Mouse (Mus musculus) kidney, embryonic 15.5 days (tissue): ENCODE data around the gene Clpsl2. TPM values are rescaled to one million over a fixed set of nuclear protein-coding genes. Genes with fewer than 3 reads are reported as not detected.
"Not testable (repeated sequence)": the region's sequence is repeated elsewhere in the genome, so short reads cannot be mapped to it uniquely, and the experiment has no call there.

ENCODE experiments used
- ATAC-seq: fragments of 200-750 bp; cut with Nextera tagmentation; replicated peaks from 2 replicates; pipeline ENCODE4 v1.8.0; 2017; ENCODE audit warnings: moderate TSS enrichment; ENCODE audit not compliant: low FRiP score
- H3K27ac ChIP-seq: fragments of 300-500 bp; sonication (generic); 2 replicates; pipeline ENCODE4 v1.5.1; 2015; ENCODE audit warnings: mild to moderate bottlenecking, inconsistent platforms
- H3K27me3 ChIP-seq: fragments of 300-500 bp; sonication (generic); 2 replicates; pipeline ENCODE4 v1.6.1; 2015; ENCODE audit warnings: inconsistent platforms
- H3K36me3 ChIP-seq: fragments of 300-500 bp; sonication (generic); 2 replicates; pipeline ENCODE4 v1.6.1; 2015; ENCODE audit warnings: inconsistent platforms
- H3K4me1 ChIP-seq: fragments of 300-500 bp; sonication (generic); 2 replicates; pipeline ENCODE4 v1.6.1; 2015; ENCODE audit warnings: inconsistent platforms
- H3K4me2 ChIP-seq: fragments of 300-500 bp; sonication (generic); 2 replicates; pipeline ENCODE4 v1.6.1; 2015; ENCODE audit warnings: moderate library complexity, mild to moderate bottlenecking, inconsistent platforms
- H3K4me3 ChIP-seq: fragments of 300-500 bp; sonication (generic); replicated peaks from 2 replicates; pipeline ENCODE4 v1.5.1; 2015; ENCODE audit warnings: mild to moderate bottlenecking, inconsistent platforms
- H3K9ac ChIP-seq: fragments of 300-500 bp; sonication (generic); 2 replicates; pipeline ENCODE4 v1.6.1; 2015; ENCODE audit warnings: mild to moderate bottlenecking, inconsistent platforms
- H3K9me3 ChIP-seq: fragments of 300-500 bp; sonication (generic); replicated peaks from 2 replicates; pipeline ENCODE4 v1.6.1; 2016; ENCODE audit warnings: inconsistent platforms
- WGBS: fragments of 180-500 bp; shearing (Covaris S2); methylation state at CpG from one replicate; pipeline ENCODE4 v1.1.7; 2015; ENCODE audit warnings: mixed read lengths; 5-methylcytosine and 5-hydroxymethylcytosine counted together
- polyA plus RNA-seq: library from polyadenylated mRNA; unstranded; fragments of >200 nt; fragmentation: Nextera tagmentation; extraction: Ambion mirVana; gene quantifications from 2 replicates; pipeline ENCODE4 v1.2.1, GENCODE M21; 2015

The Clpsl2 gene
- polyA plus RNA-seq, 1 experiment from 2014 or later, result not detected

DNA sequence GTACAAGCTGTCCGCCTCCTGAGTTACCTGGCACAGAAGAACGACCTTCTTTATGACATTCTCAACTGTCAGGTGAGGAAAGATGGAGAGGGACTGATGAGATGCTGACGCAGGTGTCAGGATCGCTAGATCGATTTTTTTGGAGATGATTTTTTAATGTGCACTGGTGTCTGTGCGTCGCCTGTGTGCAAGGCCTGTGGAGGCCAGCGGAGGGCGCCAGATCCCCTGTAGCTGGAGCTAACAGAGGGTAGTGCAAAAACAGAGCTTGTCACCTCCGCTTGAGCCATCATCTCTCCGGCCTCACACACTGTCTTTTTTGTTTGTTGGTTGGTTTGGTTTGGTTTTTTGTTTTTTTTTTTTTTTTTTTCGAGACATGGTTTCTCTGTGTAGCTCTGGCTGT is 11.3 kb upstream of the Clpsl2 start:
- H3K36me3 ChIP-seq, result no peaks in the 10 kb centered on the region
- H3K27ac ChIP-seq, result no peak overlapping the region
- ATAC-seq, result no peak
- H3K4me1 ChIP-seq, result no peaks in the 10 kb centered on the region
- 0 out of 2 replicates have a peak, but pooled peaks cover 2% of the 10 kb centered on the region for H3K27me3 ChIP-seq
- WGBS, result 49% methylated on average over 12 of the region's 12 CpGs
- no peak overlapping the region for H3K9ac ChIP-seq
- no peak overlapping the region for H3K4me2 ChIP-seq
- no peak overlapping the region for H3K4me3 ChIP-seq
- peaks cover 14% of the 10 kb centered on the region; the same call in 1 of the 2 replicates for H3K9me3 ChIP-seq

DNA sequence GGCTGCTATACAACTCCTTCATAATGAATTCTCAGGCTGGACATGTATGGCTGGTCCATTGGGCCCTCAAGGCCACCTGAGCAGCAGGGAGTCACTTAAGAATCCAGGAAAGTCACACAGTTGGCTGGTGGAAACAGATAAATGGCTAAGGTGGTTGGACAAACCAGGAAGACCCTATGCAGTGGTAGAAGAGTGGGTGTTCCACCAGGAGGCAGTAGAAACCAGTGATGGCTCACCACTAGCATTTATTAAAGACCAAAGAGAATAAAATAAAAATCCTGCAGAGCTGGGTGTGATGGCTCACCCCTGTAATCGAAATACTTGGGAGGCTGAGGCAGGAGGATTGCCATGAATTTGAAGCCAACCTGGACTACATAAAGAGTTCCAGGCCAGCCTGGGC is 2.3 kb upstream of the Clpsl2 start:
- Histone ChIP-seq H3K9ac (no peak overlapping the region), H3K27me3 (no peaks in the 10 kb centered on the region), H3K4me3 (no peak overlapping the region), H3K27ac (no peak overlapping the region), H3K36me3 (no peaks in the 10 kb centered on the region), H3K9me3 (peaks cover under 1% of the 10 kb centered on the region; the same call in 1 of the 2 replicates), H3K4me2 (no peak overlapping the region), H3K4me1 (no peaks in the 10 kb centered on the region)
- no peak for ATAC-seq
- 78% methylated on average over 1 of the region's 1 CpGs for WGBS

GRCm38 (mm10) chr17:28548550-28548949 is 661 bp upstream of the Clpsl2 start:
- no peak for ATAC-seq
- Histone ChIP-seq H3K4me3 (no peak overlapping the region), H3K27me3 (no peaks in the 10 kb centered on the region), H3K4me1 (0 out of 2 replicates have a peak, but pooled peaks cover 3% of the 10 kb centered on the region), H3K36me3 (no peaks in the 10 kb centered on the region), H3K4me2 (no peak overlapping the region), H3K9me3 (no peaks in the 10 kb centered on the region), H3K27ac (no peak overlapping the region), H3K9ac (no peak overlapping the region)
- 71% methylated on average over 11 of the region's 11 CpGs for WGBS

GRCm38 (mm10) chr17:28553040-28553793 is 4.0 kb downstream of the Clpsl2 start:
- Histone ChIP-seq H3K4me2 (no peak overlapping the region), H3K27ac (no peak overlapping the region), H3K27me3 (no peaks in the 10 kb centered on the region), H3K4me1 (0 out of 2 replicates have a peak, but pooled peaks cover 5% of the 10 kb centered on the region), H3K9me3 (no peaks in the 10 kb centered on the region), H3K36me3 (no peaks in the 10 kb centered on the region), H3K9ac (no peak overlapping the region), H3K4me3 (no peak overlapping the region)
- ATAC-seq, result no peak
- 6% methylated on average over 14 of the region's 14 CpGs for WGBS

GRCm38 (mm10) chr17:28554021-28554420 is 4.8 kb downstream of the Clpsl2 start:
- not testable (repeated sequence) for H3K27me3 ChIP-seq, H3K9me3 ChIP-seq, H3K4me3 ChIP-seq, H3K27ac ChIP-seq, H3K36me3 ChIP-seq, H3K9ac ChIP-seq, H3K4me2 ChIP-seq, ATAC-seq, H3K4me1 ChIP-seq
- WGBS, result 96% methylated on average over 4 of the region's 4 CpGs

DNA sequence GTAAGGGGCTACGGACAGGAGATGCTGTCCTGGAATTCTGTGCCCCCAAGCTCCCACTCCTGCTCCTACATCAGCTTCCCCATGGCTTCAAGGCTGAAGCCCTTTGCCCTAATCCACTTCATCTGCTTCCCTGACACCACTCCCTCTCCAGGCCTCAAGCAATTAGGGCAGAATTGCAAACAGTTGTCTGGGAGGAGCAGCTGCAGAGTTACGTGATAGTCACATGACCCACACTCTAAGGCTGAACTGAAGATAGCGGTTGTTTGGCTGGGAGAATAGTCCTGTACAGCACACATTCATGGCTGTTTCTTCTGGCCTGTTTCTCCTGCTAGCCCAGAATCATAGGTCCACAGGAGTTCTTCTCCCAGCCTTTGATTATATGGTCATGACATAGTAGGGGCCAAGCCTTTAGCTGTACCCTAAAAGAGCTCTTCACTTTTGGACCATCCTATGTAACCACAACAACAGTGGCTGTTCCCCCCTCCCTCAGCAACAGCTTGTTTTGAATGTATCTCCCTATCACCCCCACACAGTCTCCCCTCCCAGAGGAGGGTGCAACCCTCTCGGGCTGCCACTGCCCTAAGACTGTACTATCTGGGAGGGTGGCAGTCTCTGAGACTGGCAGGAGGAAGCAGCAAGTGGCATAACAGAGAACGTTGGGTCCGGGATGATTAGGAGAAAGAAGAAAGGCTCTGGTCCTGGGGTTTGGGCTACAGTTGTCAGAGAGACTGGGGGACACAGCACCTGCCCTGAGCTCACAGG is 7.6 kb downstream of the Clpsl2 start:
- Histone ChIP-seq H3K27ac (no peak overlapping the region), H3K4me1 (0 out of 2 replicates have a peak, but pooled peaks cover 7% of the 10 kb centered on the region), H3K9me3 (no peaks in the 10 kb centered on the region), H3K27me3 (no peaks in the 10 kb centered on the region), H3K36me3 (no peaks in the 10 kb centered on the region), H3K4me2 (no peak overlapping the region), H3K9ac (no peak overlapping the region), H3K4me3 (no peak overlapping the region)
- WGBS, result 53% methylated on average over 6 of the region's 6 CpGs
- no peak for ATAC-seq

DNA sequence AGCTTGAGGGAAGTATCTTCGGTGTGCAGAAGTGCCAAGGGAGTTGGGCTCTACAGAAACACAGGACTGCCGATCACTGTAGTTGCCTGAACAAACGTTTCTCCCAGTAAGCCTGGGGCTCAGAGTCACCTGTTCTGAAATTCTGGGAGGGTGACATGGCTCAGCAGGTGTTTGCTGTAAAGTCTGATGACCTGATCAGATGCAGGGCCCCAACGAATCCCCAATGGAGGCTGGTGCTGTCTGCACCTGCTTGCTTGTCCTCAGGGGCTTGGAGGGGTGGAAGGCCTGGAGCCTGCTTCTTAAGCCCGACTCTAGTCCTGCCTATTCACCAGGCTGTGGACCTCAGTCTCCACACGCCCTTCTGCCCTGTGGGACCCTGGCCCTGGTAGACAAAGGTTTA is 8.6 kb downstream of the Clpsl2 start:
- Histone ChIP-seq H3K4me3 (no peak overlapping the region), H3K4me1 (0 out of 2 replicates have a peak, but pooled peaks cover 7% of the 10 kb centered on the region), H3K9me3 (no peaks in the 10 kb centered on the region), H3K27ac (no peak overlapping the region), H3K4me2 (no peak overlapping the region), H3K36me3 (no peaks in the 10 kb centered on the region), H3K27me3 (no peaks in the 10 kb centered on the region), H3K9ac (no peak overlapping the region)
- no peak for ATAC-seq
- 73% methylated on average over 6 of the region's 6 CpGs for WGBS

- Histone ChIP-seq H3K9ac (no peak within 1 kb of the TSS), H3K27me3 (no peaks in the 10 kb centered on the region), H3K9me3 (no peaks in the 10 kb centered on the region), H3K4me1 (0 out of 2 replicates have a peak, but pooled peaks cover 4% of the 10 kb centered on the region), H3K36me3 (no peaks in the 10 kb centered on the region), H3K27ac (no peak within 1 kb of the TSS), H3K4me3 (no peak within 1 kb of the TSS), H3K4me2 (no peak within 1 kb of the TSS)
- ATAC-seq, result no peak
- 83% methylated on average over 4 of the region's 4 CpGs for WGBS
These were observed 11.4 kb downstream of the Clpsl2 start, which contains the start of gene Clps for GRCm38 (mm10) chr17:28560598-28560997. Clps (minus strand) TSS chr17:28560766.

DNA sequence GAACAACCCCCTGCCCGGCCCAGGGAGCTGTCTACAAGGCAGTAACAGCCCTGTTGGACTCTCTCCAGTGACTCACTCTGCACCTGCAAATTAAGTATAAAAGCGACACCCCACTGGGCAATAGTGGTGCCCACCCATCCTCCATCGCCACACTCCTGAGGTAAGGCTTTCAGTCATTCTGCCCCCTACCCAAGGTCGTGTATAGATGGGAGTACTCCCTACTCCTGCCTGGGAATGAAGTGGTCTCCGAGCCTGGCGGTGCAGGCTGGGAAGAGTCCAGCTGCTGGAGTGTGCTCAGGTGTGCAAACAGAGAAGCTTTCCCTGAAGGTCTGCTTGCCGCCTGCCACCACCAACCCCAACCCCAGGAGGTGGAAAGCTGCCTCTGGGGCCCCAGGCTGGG is 12.4 kb downstream of the Clpsl2 start:
- Histone ChIP-seq H3K36me3 (no peaks in the 10 kb centered on the region), H3K4me1 (0 out of 2 replicates have a peak, but pooled peaks cover 2% of the 10 kb centered on the region), H3K4me2 (no peak overlapping the region), H3K4me3 (no peak overlapping the region), H3K27ac (no peak overlapping the region), H3K9ac (no peak overlapping the region), H3K27me3 (no peaks in the 10 kb centered on the region), H3K9me3 (no peaks in the 10 kb centered on the region)
- ATAC-seq, result no peak
- 59% methylated on average over 7 of the region's 7 CpGs for WGBS

DNA sequence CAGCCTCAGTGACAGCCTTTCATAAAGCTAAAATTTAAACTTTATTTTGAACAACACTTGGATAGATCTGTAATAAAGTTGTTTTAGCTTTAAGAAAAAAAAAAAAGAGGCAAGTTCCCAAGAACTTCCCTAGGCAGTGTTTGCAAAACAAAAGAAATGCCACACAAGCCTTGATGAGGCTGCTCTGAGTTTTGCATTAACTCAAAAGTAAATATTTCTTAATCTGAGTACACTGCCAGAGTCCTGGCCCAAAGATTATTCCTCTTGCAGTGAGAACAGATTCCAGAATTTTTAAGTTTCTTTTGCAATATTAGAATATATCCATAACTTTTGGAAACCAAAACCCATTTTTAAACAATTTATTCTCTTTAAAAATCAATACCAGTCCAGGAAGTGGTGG is 16.0 kb downstream of the Clpsl2 start:
- no peaks in the 10 kb centered on the region for H3K27me3 ChIP-seq
- H3K9me3 ChIP-seq, result no peaks in the 10 kb centered on the region
- 0 out of 2 replicates have a peak, but pooled peaks cover 2% of the 10 kb centered on the region for H3K4me1 ChIP-seq
- H3K4me3 ChIP-seq, result no peak overlapping the region
- no peak overlapping the region for H3K9ac ChIP-seq
- no peak for ATAC-seq
- no peak overlapping the region for H3K27ac ChIP-seq
- no peak overlapping the region for H3K4me2 ChIP-seq
- H3K36me3 ChIP-seq, result no peaks in the 10 kb centered on the region

- Histone ChIP-seq H3K4me3 (no peak overlapping the region), H3K9me3 (no peaks in the 10 kb centered on the region), H3K27me3 (no peaks in the 10 kb centered on the region), H3K27ac (no peak overlapping the region), H3K36me3 (no peaks in the 10 kb centered on the region), H3K4me1 (no peaks in the 10 kb centered on the region), H3K9ac (no peak overlapping the region), H3K4me2 (no peak overlapping the region)
- ATAC-seq, result no peak
- WGBS, result 61% methylated on average over 3 of the region's 3 CpGs
These were observed 18.3 kb downstream of the Clpsl2 start for GRCm38 (mm10) chr17:28567541-28567940.

DNA sequence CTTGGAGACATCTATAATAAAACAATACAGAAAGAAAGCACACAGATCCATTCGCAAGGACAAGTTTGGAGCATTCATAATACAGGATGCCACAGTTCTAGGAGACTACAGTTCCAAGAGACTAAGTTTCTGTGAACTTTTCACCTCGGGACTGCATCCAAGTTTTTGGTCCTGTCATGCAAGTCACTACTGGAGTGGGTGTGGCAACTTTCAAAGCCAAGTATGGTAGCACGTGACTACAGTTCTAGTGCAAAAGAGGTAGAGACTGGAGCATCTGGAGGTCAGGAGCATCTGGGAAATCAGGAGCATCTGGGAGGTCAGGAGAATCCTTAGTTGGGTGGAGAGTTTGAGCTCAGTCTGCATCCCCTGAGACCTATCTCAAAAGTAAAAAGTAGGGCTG is 22.7 kb downstream of the Clpsl2 start:
- Histone ChIP-seq H3K36me3 (no peaks in the 10 kb centered on the region), H3K4me2 (no peak overlapping the region), H3K27ac (no peak overlapping the region), H3K9ac (no peak overlapping the region), H3K27me3 (no peaks in the 10 kb centered on the region), H3K4me1 (peaks cover 11% of the 10 kb centered on the region), H3K9me3 (no peaks in the 10 kb centered on the region), H3K4me3 (no peak overlapping the region)
- 74% methylated on average over 3 of the region's 3 CpGs for WGBS
- ATAC-seq, result no peak
